Mouse (Mus musculus): ENCODE measurements around the gene E130311K13Rik.

DNA sequence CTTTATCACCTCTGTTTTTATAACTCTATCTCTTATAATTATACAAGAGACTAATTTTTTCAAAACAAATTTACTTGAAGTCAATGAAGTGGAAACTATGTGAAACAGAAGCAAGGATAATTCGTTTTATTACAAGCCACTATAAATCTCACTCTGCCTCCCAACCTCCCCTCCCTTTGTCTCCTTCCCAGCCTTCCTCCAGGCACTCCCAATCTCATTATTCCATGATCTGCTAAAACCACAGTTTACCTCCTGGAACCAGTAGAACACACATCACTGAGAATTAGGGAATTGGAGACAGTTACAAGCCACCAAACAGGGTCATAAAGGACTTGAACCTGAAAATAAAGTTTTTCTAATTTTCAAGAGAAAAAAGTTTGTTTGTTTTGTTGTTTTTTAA is 32.1 kb downstream of the E130311K13Rik start:
- no peak for TF ChIP-seq CTCF (IDR thresholded peaks at IDR 0.05; ENCODE audit: borderline replicate concordance, extremely low read depth, insufficient read depth, insufficient read length)
- TF ChIP-seq POLR2A (IDR thresholded peaks at IDR 0.05; ENCODE audit: borderline replicate concordance, extremely low read depth, insufficient read depth, insufficient read length, poor library complexity, severe bottlenecking), result no peak

Data from brain, embryonic 14.5 days (tissue).